Mouse (Mus musculus) bone marrow macrophage, adult 2 months (primary cell): Measurements from ENCODE around the gene Tshr.
"Not testable (repeated sequence)": the region's sequence is repeated elsewhere in the genome, so short reads cannot be mapped to it uniquely, and the experiment has no call there.

ENCODE experiments used
- CTCF ChIP-seq: IDR thresholded peaks from 2 replicates; pipeline ENCODE4 v1.5.1; 2012; ENCODE audit warnings: low read depth, mild to moderate bottlenecking, low read length, moderate library complexity
- POLR2A ChIP-seq: IDR thresholded peaks from 2 replicates; pipeline ENCODE4 v1.6.1; 2012; ENCODE audit warnings: mild to moderate bottlenecking, low read depth, low read length, borderline replicate concordance

DNA sequence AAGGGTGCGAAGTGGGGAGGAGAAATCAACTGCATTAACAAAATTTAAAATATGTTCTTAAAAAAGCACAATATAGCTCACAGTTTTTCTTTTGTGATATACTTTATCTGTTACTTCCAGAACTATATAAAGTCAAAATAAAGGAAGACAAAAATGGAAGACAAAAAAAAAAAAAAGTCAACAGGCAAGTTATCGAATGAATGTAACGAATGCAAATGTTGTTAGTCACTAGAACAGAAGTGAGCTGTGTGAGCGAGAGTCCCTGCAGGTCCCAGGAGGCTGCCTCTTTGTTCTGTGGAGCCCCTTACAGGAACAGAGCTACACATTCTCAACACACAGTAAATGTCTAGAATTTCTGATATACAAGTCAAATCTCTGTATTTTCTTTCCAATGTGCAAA lies 173.8 kb downstream of the Tshr start:
- not testable (repeated sequence) for TF ChIP-seq CTCF, POLR2A
